Mouse (Mus musculus): Measurements from ENCODE around the gene Srgap3.

DNA sequence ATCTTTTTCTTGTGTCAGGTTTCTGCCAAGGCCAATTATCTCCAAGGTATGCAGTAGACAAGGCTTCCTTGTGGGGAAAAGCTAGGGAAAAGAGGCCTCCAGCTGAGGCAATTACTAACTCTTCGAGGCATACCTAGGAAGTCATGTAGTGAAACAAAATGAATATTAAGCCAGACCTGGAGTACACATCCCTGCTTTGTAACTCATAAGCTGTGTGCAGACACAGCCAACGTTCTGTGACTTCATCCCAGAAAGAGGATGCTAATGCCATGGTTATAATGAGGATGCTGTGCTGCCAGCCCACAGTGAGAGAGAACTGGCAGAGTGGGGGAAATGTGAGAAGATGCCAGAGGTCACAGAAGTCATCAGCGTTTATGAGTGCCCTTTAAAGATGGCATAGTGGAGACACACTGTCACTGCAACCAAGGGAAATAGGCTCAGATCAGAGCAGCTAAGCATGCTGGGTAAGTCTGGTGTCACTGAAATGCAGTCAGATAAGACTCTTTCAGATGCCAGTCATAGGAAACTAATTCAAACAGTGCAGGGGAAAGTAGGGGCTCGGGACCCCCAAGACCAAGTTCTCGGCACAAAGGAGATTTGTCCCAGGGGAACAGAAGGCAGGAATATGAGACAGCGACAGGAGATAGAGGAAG lies 24.2 kb upstream of the Srgap3 start:
- TF ChIP-seq CTCF (IDR thresholded peaks at IDR 0.05) (no peak), EP300 (IDR thresholded peaks at IDR 0.05) (no peak)

Data from lung, postnatal 0 days (tissue).